Mouse (Mus musculus): ENCODE results near the gene Prss46. TPM values are rescaled to one million over a fixed set of nuclear protein-coding genes. Genes with fewer than 3 reads are reported as not detected.

Prss46 gene
- polyA plus RNA-seq, 1 experiment from 2014 or later, result not detected

- Histone ChIP-seq H3K36me3 (ENCODE audit: control insufficient read depth, insufficient read depth, low read length) (no peaks in the 10 kb centered on the region), H3K9me3 (ENCODE audit: control insufficient read depth, low read length) (no peaks in the 10 kb centered on the region), H3K27me3 (ENCODE audit: control insufficient read depth, insufficient read depth, low read length) (no peaks in the 10 kb centered on the region), H3K4me1 (ENCODE audit: control insufficient read depth, insufficient read depth, low read length) (no peaks in the 10 kb centered on the region), H3K27ac (replicated peaks; ENCODE audit: low read depth, low read length) (no peak overlapping the region), H3K9ac (replicated peaks; ENCODE audit: low read length) (no peak overlapping the region), H3K4me2 (ENCODE audit: low read length) (peak overlapping the region; percentile 30; the same call in 1 of the 2 replicates), H3K4me3 (replicated peaks; ENCODE audit: low read depth, low read length) (no peak overlapping the region)
- DNase-seq (peak; percentile 13), ATAC-seq (ENCODE audit: low FRiP score, low TSS enrichment) (no peak)
- 11% methylated on average over 6 of the region's 6 CpGs for WGBS
Measured at GRCm38 (mm10) chr9:110896595-110896994, 52.3 kb downstream of the Prss46 start.

GRCm38 (mm10) chr9:110899451-110900008 lies 55.2 kb downstream of the Prss46 start:
- H3K36me3 ChIP-seq (ENCODE audit: control insufficient read depth, insufficient read depth, low read length), result no peaks in the 10 kb centered on the region
- ATAC-seq (ENCODE audit: low FRiP score, low TSS enrichment) (no peak), DNase-seq (no peak)
- no peak overlapping the region for H3K4me2 ChIP-seq (ENCODE audit: low read length)
- no peaks in the 10 kb centered on the region for H3K4me1 ChIP-seq (ENCODE audit: control insufficient read depth, insufficient read depth, low read length)
- WGBS, result 64% methylated on average over 10 of the region's 10 CpGs
- H3K9me3 ChIP-seq (ENCODE audit: control insufficient read depth, low read length), result no peaks in the 10 kb centered on the region
- no peaks in the 10 kb centered on the region for H3K27me3 ChIP-seq (ENCODE audit: control insufficient read depth, insufficient read depth, low read length)
- no peak overlapping the region for H3K27ac ChIP-seq (replicated peaks; ENCODE audit: low read depth, low read length)
- no peak overlapping the region for H3K4me3 ChIP-seq (replicated peaks; ENCODE audit: low read depth, low read length)
- no peak overlapping the region for H3K9ac ChIP-seq (replicated peaks; ENCODE audit: low read length)

- H3K4me2 ChIP-seq (ENCODE audit: low read length), result no peak overlapping the region
- no peaks in the 10 kb centered on the region for H3K27me3 ChIP-seq (ENCODE audit: control insufficient read depth, insufficient read depth, low read length)
- H3K36me3 ChIP-seq (ENCODE audit: control insufficient read depth, insufficient read depth, low read length), result no peaks in the 10 kb centered on the region
- no peak overlapping the region for H3K4me3 ChIP-seq (replicated peaks; ENCODE audit: low read depth, low read length)
- no peak for ATAC-seq (ENCODE audit: low FRiP score, low TSS enrichment)
- no peak overlapping the region for H3K27ac ChIP-seq (replicated peaks; ENCODE audit: low read depth, low read length)
- no peaks in the 10 kb centered on the region for H3K9me3 ChIP-seq (ENCODE audit: control insufficient read depth, low read length)
- DNase-seq, result no peak
- H3K4me1 ChIP-seq (ENCODE audit: control insufficient read depth, insufficient read depth, low read length), result no peaks in the 10 kb centered on the region
- 90% methylated on average over 6 of the region's 6 CpGs for WGBS
- no peak overlapping the region for H3K9ac ChIP-seq (replicated peaks; ENCODE audit: low read length)
Measured at GRCm38 (mm10) chr9:110901204-110901603, 56.9 kb downstream of the Prss46 start.

GRCm38 (mm10) chr9:110902271-110902670 lies 58.0 kb downstream of the Prss46 start:
- no peak overlapping the region for H3K9ac ChIP-seq (replicated peaks; ENCODE audit: low read length)
- no peak overlapping the region for H3K4me2 ChIP-seq (ENCODE audit: low read length)
- H3K36me3 ChIP-seq (ENCODE audit: control insufficient read depth, insufficient read depth, low read length), result no peaks in the 10 kb centered on the region
- no peak overlapping the region for H3K4me3 ChIP-seq (replicated peaks; ENCODE audit: low read depth, low read length)
- H3K27me3 ChIP-seq (ENCODE audit: control insufficient read depth, insufficient read depth, low read length), result no peaks in the 10 kb centered on the region
- H3K9me3 ChIP-seq (ENCODE audit: control insufficient read depth, low read length), result no peaks in the 10 kb centered on the region
- ATAC-seq (ENCODE audit: low FRiP score, low TSS enrichment) (no peak), DNase-seq (no peak)
- H3K27ac ChIP-seq (replicated peaks; ENCODE audit: low read depth, low read length), result no peak overlapping the region
- WGBS, result 90% methylated on average over 4 of the region's 4 CpGs
- H3K4me1 ChIP-seq (ENCODE audit: control insufficient read depth, insufficient read depth, low read length), result no peaks in the 10 kb centered on the region

Other genes starting within 250 kb of the Prss46 start
- 22.2 and 33.7 TPM in 2 replicates for gene Nradd, start 220.1 kb upstream of the Prss46 start, polyA plus RNA-seq (2014; fragmentation: Nextera tagmentation; extraction: Ambion mirVana)
- 3.6 and 5.3 TPM in 2 replicates for gene Nbeal2, start 190.3 kb upstream of the Prss46 start, polyA plus RNA-seq (2014; fragmentation: Nextera tagmentation; extraction: Ambion mirVana)
- gene Ccdc12, start 188.0 kb upstream of the Prss46 start, polyA plus RNA-seq (2014; fragmentation: Nextera tagmentation; extraction: Ambion mirVana), result 106 and 122 TPM in 2 replicates
- gene Myl3, start 102.6 kb upstream of the Prss46 start, polyA plus RNA-seq (2014; fragmentation: Nextera tagmentation; extraction: Ambion mirVana), result 0.25 TPM in 1 of 2 replicates, not detected in the other
- gene Pth1r, start 97.4 kb upstream of the Prss46 start, polyA plus RNA-seq (2014; fragmentation: Nextera tagmentation; extraction: Ambion mirVana), result 5.8 and 9.3 TPM in 2 replicates
- not detected in 2 replicates for gene Prss42, start 46.3 kb upstream of the Prss46 start, polyA plus RNA-seq (2014; fragmentation: Nextera tagmentation; extraction: Ambion mirVana)
- not detected in 2 replicates for gene Prss44, start 30.5 kb upstream of the Prss46 start, polyA plus RNA-seq (2014; fragmentation: Nextera tagmentation; extraction: Ambion mirVana)
- not detected in 2 replicates for gene Prss43, start 17.8 kb upstream of the Prss46 start, polyA plus RNA-seq (2014; fragmentation: Nextera tagmentation; extraction: Ambion mirVana)
- gene Prss45, start 9.9 kb upstream of the Prss46 start, polyA plus RNA-seq (2014; fragmentation: Nextera tagmentation; extraction: Ambion mirVana), result not detected in 2 replicates
- 0.24 and 0.34 TPM in 2 replicates for gene Prss50, start 13.5 kb downstream of the Prss46 start, polyA plus RNA-seq (2014; fragmentation: Nextera tagmentation; extraction: Ambion mirVana)
- 0.50 and 0.72 TPM in 2 replicates for gene Als2cl, start 35.4 kb downstream of the Prss46 start, polyA plus RNA-seq (2014; fragmentation: Nextera tagmentation; extraction: Ambion mirVana)
- gene Tmie, start 35.6 kb downstream of the Prss46 start, polyA plus RNA-seq (2014; fragmentation: Nextera tagmentation; extraction: Ambion mirVana), result 0.75 and 1.5 TPM in 2 replicates
- gene Fam240a, start 72.4 kb downstream of the Prss46 start, polyA plus RNA-seq (2014; fragmentation: Nextera tagmentation; extraction: Ambion mirVana), result not detected in 2 replicates
- gene Tdgf1, start 101.7 kb downstream of the Prss46 start, polyA plus RNA-seq (2014; fragmentation: Nextera tagmentation; extraction: Ambion mirVana), result not detected in 2 replicates
- gene Lrrc2, start 107.0 kb downstream of the Prss46 start, polyA plus RNA-seq (2014; fragmentation: Nextera tagmentation; extraction: Ambion mirVana), result 0.38 and 0.51 TPM in 2 replicates
- gene Rtp3, start 146.1 kb downstream of the Prss46 start, polyA plus RNA-seq (2014; fragmentation: Nextera tagmentation; extraction: Ambion mirVana), result not detected in 2 replicates
- gene Ltf, start 174.8 kb downstream of the Prss46 start, polyA plus RNA-seq (2014; fragmentation: Nextera tagmentation; extraction: Ambion mirVana), result 0.24 and 0.51 TPM in 2 replicates
- gene Ccrl2, start 213.0 kb downstream of the Prss46 start, polyA plus RNA-seq (2014; fragmentation: Nextera tagmentation; extraction: Ambion mirVana), result 1.2 and 1.9 TPM in 2 replicates